Mouse (Mus musculus) retina, postnatal 7 days (tissue): ENCODE measurements around the gene Rnf38.
A peak's percentile ranks its signal among the peaks of the same experiment; 100 is the strongest.

Experiments
- DNase-seq: peaks from one replicate; pipeline ENCODE4 v3.0.0-alpha.2; 2012; ENCODE audit warnings: low read depth, low spot score

Rnf38 gene

GRCm38 (mm10) chr4:44233713-44234003, at the start of gene Rnf38:
Gene Rnf38, minus strand, starts transcription at chr4:44233789.
- no peak for DNase-seq

- DNase-seq = no peak
These were observed 48.1 kb upstream of the Rnf38 start for GRCm38 (mm10) chr4:44281597-44282265.

GRCm38 (mm10) chr4:44271134-44271533, 37.5 kb upstream of the Rnf38 start:
- no peak for DNase-seq

GRCm38 (mm10) chr4:44269376-44269817, 35.8 kb upstream of the Rnf38 start:
- DNase-seq = no peak

- no peak for DNase-seq
These were observed 33.8 kb upstream of the Rnf38 start for GRCm38 (mm10) chr4:44267437-44267836.

- no peak for DNase-seq
These were observed 31.9 kb upstream of the Rnf38 start for GRCm38 (mm10) chr4:44265500-44265899.

- DNase-seq = no peak
These were observed 26.7 kb upstream of the Rnf38 start for GRCm38 (mm10) chr4:44260244-44260643.

- DNase-seq = no peak
These were observed 25.5 kb upstream of the Rnf38 start for GRCm38 (mm10) chr4:44259126-44259525.

- DNase-seq = no peak
These were observed 21.0 kb upstream of the Rnf38 start for GRCm38 (mm10) chr4:44254579-44254978.

GRCm38 (mm10) chr4:44253191-44253590, 19.6 kb upstream of the Rnf38 start:
- no peak for DNase-seq

- DNase-seq = no peak
These were observed 18.7 kb upstream of the Rnf38 start for GRCm38 (mm10) chr4:44251966-44252916.

GRCm38 (mm10) chr4:44251521-44251920, 17.9 kb upstream of the Rnf38 start:
- no peak for DNase-seq

- DNase-seq = no peak
These were observed 16.1 kb upstream of the Rnf38 start for GRCm38 (mm10) chr4:44249705-44250104.

- no peak for DNase-seq
These were observed 13.7 kb upstream of the Rnf38 start for GRCm38 (mm10) chr4:44247051-44247939.

- no peak for DNase-seq
These were observed 12.7 kb upstream of the Rnf38 start for GRCm38 (mm10) chr4:44246285-44246684.

GRCm38 (mm10) chr4:44241638-44242037, 8.0 kb upstream of the Rnf38 start:
- no peak for DNase-seq

- no peak for DNase-seq
These were observed 2.4 kb upstream of the Rnf38 start for GRCm38 (mm10) chr4:44235946-44236345.

GRCm38 (mm10) chr4:44234004-44234866, 646 bp upstream of the Rnf38 start:
- peak; percentile 78 for DNase-seq

- DNase-seq = no peak
These were observed 547 bp downstream of the Rnf38 start for GRCm38 (mm10) chr4:44232771-44233712.

GRCm38 (mm10) chr4:44225128-44225527, 8.5 kb downstream of the Rnf38 start:
- DNase-seq = no peak
